Mouse (Mus musculus) megakaryocyte, embryonic 14.5 days (primary cell): ENCODE data around the gene Gm10322. TPM values are rescaled to one million over a fixed set of nuclear protein-coding genes. Genes with fewer than 3 reads are reported as not detected.

Experiments
- H3K27me3 ChIP-seq: replicated peaks from 2 replicates; pipeline ENCODE3; 2012; ENCODE audit warnings: inconsistent platforms
- H3K36me3 ChIP-seq: replicated peaks from 2 replicates; pipeline ENCODE3; 2012; ENCODE audit warnings: low read length, inconsistent platforms, mixed read lengths
- H3K4me1 ChIP-seq: 2 replicates; pipeline ENCODE4 v1.6.1; 2012; ENCODE audit warnings: inconsistent platforms
- H3K4me3 ChIP-seq: replicated peaks from 2 replicates; pipeline ENCODE3; 2012; ENCODE audit warnings: moderate library complexity, mild to moderate bottlenecking, inconsistent platforms
- H3K9me3 ChIP-seq: 2 replicates; pipeline ENCODE4 v1.6.1; 2012; ENCODE audit warnings: inconsistent platforms
- FLI1 ChIP-seq: IDR thresholded peaks from 2 replicates; pipeline ENCODE4 v1.6.1; 2012; ENCODE audit warnings: low read length, inconsistent platforms, mixed read lengths
- GATA1 ChIP-seq: IDR thresholded peaks from 3 replicates; pipeline ENCODE4 v1.6.1; 2012; ENCODE audit warnings: mixed read lengths, low read length, inconsistent platforms, borderline replicate concordance
- polyA plus RNA-seq: library from polyadenylated mRNA; stranded (reverse); fragments of >175 nt; gene quantifications from 2 replicates; pipeline ENCODE4 v1.2.3, GENCODE M21; 2012; ENCODE audit warnings: low replicate concordance; ENCODE audit not compliant: insufficient read depth

The Gm10322 gene
- polyA plus RNA-seq, 1 experiment = not detected

- Histone ChIP-seq H3K9me3 (no peaks in the 10 kb centered on the region), H3K27me3 (no peaks in the 10 kb centered on the region), H3K4me3 (peak overlapping the region; percentile 75), H3K36me3 (peaks cover 76% of the 10 kb centered on the region), H3K4me1 (peaks cover 98% of the 10 kb centered on the region)
- TF ChIP-seq GATA1 = no peak
- no peak for TF ChIP-seq FLI1
These were observed 25.3 kb upstream of the Gm10322 start for GRCm38 (mm10) chr10:59590606-59591005.

- Histone ChIP-seq H3K27me3 (no peaks in the 10 kb centered on the region), H3K36me3 (peaks cover 83% of the 10 kb centered on the region), H3K4me1 (peaks cover 81% of the 10 kb centered on the region), H3K4me3 (no peak overlapping the region), H3K9me3 (no peaks in the 10 kb centered on the region)
- no peak for TF ChIP-seq FLI1
- TF ChIP-seq GATA1 = no peak
These were observed 21.9 kb upstream of the Gm10322 start for GRCm38 (mm10) chr10:59593826-59594570.

GRCm38 (mm10) chr10:59600516-59600915, 15.3 kb upstream of the Gm10322 start:
- Histone ChIP-seq H3K36me3 (peaks cover 84% of the 10 kb centered on the region), H3K4me3 (no peak overlapping the region), H3K27me3 (no peaks in the 10 kb centered on the region), H3K9me3 (no peaks in the 10 kb centered on the region), H3K4me1 (peaks cover 65% of the 10 kb centered on the region)
- no peak for TF ChIP-seq GATA1
- no peak for TF ChIP-seq FLI1

DNA sequence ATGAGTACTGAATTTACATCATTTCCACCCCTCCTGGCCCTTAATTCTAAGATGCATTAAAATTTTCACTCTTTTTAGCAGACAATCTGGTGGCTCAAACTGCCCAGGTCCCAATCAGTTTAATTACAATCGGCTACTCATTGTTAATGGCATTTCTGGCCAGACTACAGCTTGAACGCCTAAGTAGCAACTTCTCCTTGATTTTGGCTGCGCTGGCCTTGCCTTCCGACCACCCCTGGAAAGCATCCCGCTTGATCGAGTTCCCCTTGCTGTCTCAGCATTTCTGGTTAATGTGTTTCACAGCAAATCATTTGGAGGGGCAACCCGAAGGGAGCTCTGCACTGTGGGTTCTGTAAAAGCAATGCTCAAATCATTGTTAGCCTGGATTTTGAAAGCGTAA, 13.8 kb upstream of the Gm10322 start:
- H3K27me3 ChIP-seq = no peaks in the 10 kb centered on the region

GRCm38 (mm10) chr10:59602891-59603290, 13.0 kb upstream of the Gm10322 start:
- peaks cover 67% of the 10 kb centered on the region for H3K36me3 ChIP-seq
- TF ChIP-seq FLI1 (no peak), GATA1 (no peak)
- H3K27me3 ChIP-seq = no peaks in the 10 kb centered on the region
- H3K9me3 ChIP-seq = no peaks in the 10 kb centered on the region
- no peak overlapping the region for H3K4me3 ChIP-seq
- peaks cover 73% of the 10 kb centered on the region for H3K4me1 ChIP-seq

More for the DNA sequence above, 13.8 kb upstream of the Gm10322 start:
- H3K36me3 ChIP-seq = peaks cover 72% of the 10 kb centered on the region
- TF ChIP-seq GATA1 (no peak), FLI1 (no peak)
- no peak overlapping the region for H3K4me3 ChIP-seq
- H3K9me3 ChIP-seq = no peaks in the 10 kb centered on the region
- peaks cover 66% of the 10 kb centered on the region for H3K4me1 ChIP-seq

DNA sequence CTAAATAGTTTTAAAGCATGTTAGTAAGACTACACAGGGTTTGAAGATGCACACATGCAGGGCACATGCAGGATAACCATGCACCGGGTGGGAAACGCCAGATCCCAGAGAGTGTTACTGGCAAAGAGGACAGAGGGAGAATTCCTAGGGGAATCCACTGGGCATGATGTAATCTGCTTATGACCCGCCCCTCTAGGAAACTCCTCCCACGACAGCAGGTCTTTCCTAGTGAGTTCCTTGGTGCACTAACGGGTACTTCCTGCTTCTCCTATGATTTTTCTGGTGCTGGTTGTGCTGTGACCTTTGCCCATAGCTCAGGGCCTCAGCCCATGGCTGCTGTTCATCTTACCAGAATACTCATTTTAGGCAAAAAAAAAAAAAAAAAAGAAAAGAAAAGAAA, 12.0 kb upstream of the Gm10322 start:
- no peak overlapping the region for H3K4me3 ChIP-seq
- peaks cover 80% of the 10 kb centered on the region for H3K4me1 ChIP-seq
- peaks cover 62% of the 10 kb centered on the region for H3K36me3 ChIP-seq
- no peaks in the 10 kb centered on the region for H3K9me3 ChIP-seq
- no peaks in the 10 kb centered on the region for H3K27me3 ChIP-seq
- no peak for TF ChIP-seq GATA1
- no peak for TF ChIP-seq FLI1

- Histone ChIP-seq H3K4me3 (no peak overlapping the region), H3K4me1 (peaks cover 91% of the 10 kb centered on the region), H3K27me3 (no peaks in the 10 kb centered on the region), H3K36me3 (peaks cover 59% of the 10 kb centered on the region), H3K9me3 (no peaks in the 10 kb centered on the region)
- TF ChIP-seq GATA1 (no peak), FLI1 (no peak)
These were observed 10.9 kb upstream of the Gm10322 start for GRCm38 (mm10) chr10:59604879-59605464.

DNA sequence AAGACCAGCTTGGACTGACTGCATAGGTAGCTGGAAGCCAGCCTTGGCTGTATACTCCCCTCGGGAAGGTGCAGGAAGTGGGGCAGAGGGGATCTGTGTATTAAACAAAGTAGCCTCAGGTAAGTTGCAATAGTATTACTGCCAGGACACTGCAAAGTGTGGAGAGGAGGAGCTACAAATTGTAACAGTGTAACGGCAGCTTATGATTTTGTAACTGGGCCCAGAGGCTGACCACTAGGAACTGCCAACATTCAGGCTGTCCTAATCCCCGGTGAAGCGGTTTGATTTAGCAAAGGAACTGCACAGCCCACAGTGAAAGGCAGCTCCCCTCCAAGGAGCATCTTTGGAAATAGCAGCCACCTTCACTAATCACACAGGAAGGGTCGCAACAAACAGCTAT, 2.6 kb upstream of the Gm10322 start:
- TF ChIP-seq FLI1 (no peak), GATA1 (no peak)
- Histone ChIP-seq H3K36me3 (peaks cover 38% of the 10 kb centered on the region), H3K9me3 (no peaks in the 10 kb centered on the region), H3K27me3 (no peaks in the 10 kb centered on the region), H3K4me1 (peaks cover 75% of the 10 kb centered on the region), H3K4me3 (peak overlapping the region; percentile 57)

- Histone ChIP-seq H3K36me3 (peaks cover 31% of the 10 kb centered on the region), H3K4me3 (peak overlapping the region; percentile 94), H3K9me3 (no peaks in the 10 kb centered on the region), H3K4me1 (peaks cover 67% of the 10 kb centered on the region), H3K27me3 (no peaks in the 10 kb centered on the region)
- TF ChIP-seq FLI1 (no peak), GATA1 (no peak)
These were observed 1.7 kb upstream of the Gm10322 start for GRCm38 (mm10) chr10:59614141-59614540.

DNA sequence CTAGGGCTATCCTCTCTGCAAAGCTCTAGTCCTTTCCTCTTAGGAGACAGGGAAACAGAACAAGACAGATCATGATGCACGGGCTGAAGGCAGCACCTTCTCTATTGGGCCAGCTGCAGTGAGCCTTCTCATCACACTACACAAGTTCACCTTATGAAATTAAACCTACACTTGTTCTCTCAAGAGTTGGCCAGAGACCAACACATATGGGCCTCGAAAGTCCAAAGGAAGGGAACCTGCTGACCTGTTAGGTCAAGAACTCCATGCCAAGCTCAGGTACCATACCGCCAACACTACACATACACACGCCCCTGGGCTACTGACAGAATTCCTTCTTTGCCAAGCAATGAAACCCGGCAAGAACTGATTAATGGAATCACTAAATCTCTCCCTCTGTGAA, 452 bp upstream of the Gm10322 start:
- no peaks in the 10 kb centered on the region for H3K27me3 ChIP-seq
- H3K36me3 ChIP-seq = peaks cover 21% of the 10 kb centered on the region
- peaks cover 55% of the 10 kb centered on the region for H3K4me1 ChIP-seq
- H3K9me3 ChIP-seq = no peaks in the 10 kb centered on the region
- H3K4me3 ChIP-seq = peak overlapping the region; percentile 94
- TF ChIP-seq FLI1 (no peak), GATA1 (no peak)
